Mouse (Mus musculus) heart, postnatal 0 days (tissue): ENCODE results near the gene Chga.
A peak's percentile ranks its signal among the peaks of the same experiment; 100 is the strongest.

Experiments
- CTCF ChIP-seq: IDR thresholded peaks from 2 replicates; pipeline ENCODE4 v1.5.1; 2016; ENCODE audit warnings: antibody characterized with exemption, control low read depth, low read depth
- EP300 ChIP-seq: IDR thresholded peaks from 2 replicates; pipeline ENCODE4 v1.6.1; 2016; ENCODE audit warnings: antibody characterized with exemption, low read depth

GRCm38 (mm10) chr12:102524760-102525159 lies 30.0 kb upstream of the Chga start:
- TF ChIP-seq CTCF (peak; percentile 42), EP300 (no peak)
